24 mouse cellular contexts compared by ENCODE assay signal in genomic region chr14:76671023-76671422, GRCm38 (mm10).
"Had no signal": no experiment of that assay in that cellular context is flagged by ENCODE, and none has a peak within 500 bp of the region (broad histone marks: within the 10 kb centered on the region; RNA-seq: fewer than 3 reads in every experiment).

No protein-coding gene starts in this region.

- H3K9me3 ChIP-seq: heart, embryonic 10.5 days; heart, embryonic 12.5 days; hindbrain, embryonic 10.5 days; hindbrain, embryonic 12.5 days; intestine, embryonic 15.5 days; limb, embryonic 10.5 days; limb, embryonic 12.5 days had no signal

- H3K4me2 ChIP-seq: heart, embryonic 12.5 days; hindbrain, embryonic 12.5 days; hindbrain, embryonic 14.5 days; intestine, embryonic 15.5 days; limb, embryonic 12.5 days had no signal

- H3K4me3 ChIP-seq: gastrocnemius, adult 2 months; heart, embryonic 10.5 days; heart, embryonic 12.5 days; hindbrain, embryonic 10.5 days; hindbrain, embryonic 12.5 days; intestine, embryonic 15.5 days; layer of hippocampus, adult 2 months; left cerebral cortex, adult 2 months; limb, embryonic 10.5 days; limb, embryonic 12.5 days had no signal

- H3K27me3 ChIP-seq: heart, embryonic 12.5 days; hindbrain, embryonic 12.5 days; intestine, embryonic 15.5 days; limb, embryonic 12.5 days had no signal

- H3K9ac ChIP-seq: heart, embryonic 12.5 days; hindbrain, embryonic 12.5 days; hindbrain, embryonic 14.5 days; intestine, embryonic 15.5 days; limb, embryonic 12.5 days had no signal

- H3K27ac ChIP-seq: gastrocnemius, adult 2 months; heart, embryonic 10.5 days; hindbrain, embryonic 10.5 days; hindbrain, embryonic 12.5 days; hindbrain, embryonic 14.5 days; intestine, embryonic 15.5 days; layer of hippocampus, adult 2 months; left cerebral cortex, adult 2 months; limb, embryonic 10.5 days; limb, embryonic 12.5 days had no signal

- H3K36me3 ChIP-seq: heart, embryonic 10.5 days; heart, embryonic 12.5 days; hindbrain, embryonic 10.5 days; hindbrain, embryonic 12.5 days; intestine, embryonic 15.5 days; limb, embryonic 10.5 days; limb, embryonic 12.5 days had no signal

- DNase-seq: gastrocnemius, adult 2 months; gastrocnemius, postnatal 10 days; gastrocnemius, postnatal 25 days; heart, adult 18-20 months; heart, postnatal 10 days; heart, postnatal 4 days; kidney, adult 18-20 months; kidney, adult 8-10 months; kidney, postnatal 10 days; kidney, postnatal 25 days; kidney, postnatal 4 days had no signal

- ATAC-seq: hindbrain, embryonic 16.5 days; inflammation-experienced regulatory T-cells, adult 6 months; intestine, embryonic 15.5 days; intestine, postnatal 0 days had no signal
